Mouse (Mus musculus) lung, postnatal 0 days (tissue): ENCODE results near the gene Plekha1.

Experiments
- CTCF ChIP-seq: IDR thresholded peaks from 2 replicates; pipeline ENCODE4 v1.5.1; 2016; ENCODE audit warnings: antibody characterized with exemption, mild to moderate bottlenecking
- EP300 ChIP-seq: IDR thresholded peaks from 2 replicates; pipeline ENCODE4 v1.6.1; 2016; ENCODE audit warnings: antibody characterized with exemption, mild to moderate bottlenecking, control low read depth

- TF ChIP-seq CTCF = no peak
- TF ChIP-seq EP300 = 0 out of 2 replicates have a peak, but pooled peaks have one; percentile 24
Measured at GRCm38 (mm10) chr7:130892973-130893372, 27.4 kb downstream of the Plekha1 start.
